Mouse (Mus musculus) G1E (cell line): ENCODE measurements around the gene Slc10a3.

Experiments
- CTCF ChIP-seq: IDR thresholded peaks from 2 replicates; pipeline ENCODE4 v1.5.1; 2012; ENCODE audit warnings: low read depth, low read length, inconsistent platforms, mixed read lengths
- GATA1 ChIP-seq: IDR thresholded peaks from 2 replicates; pipeline ENCODE4 v1.6.1; 2012; ENCODE audit warnings: borderline replicate concordance, low read length, inconsistent platforms, mixed read lengths
- GATA2 ChIP-seq: IDR thresholded peaks from 2 replicates; pipeline ENCODE4 v1.6.1; 2012; ENCODE audit warnings: low read depth, low read length, inconsistent platforms, borderline replicate concordance
- POLR2AphosphoS5 ChIP-seq: IDR thresholded peaks from 2 replicates; pipeline ENCODE4 v1.6.1; 2012; ENCODE audit warnings: low read depth, low read length, inconsistent platforms; ENCODE audit not compliant: insufficient replicate concordance
- TAL1 ChIP-seq: conservative IDR thresholded peaks from 2 replicates; pipeline ENCODE4 v1.6.1; 2012; ENCODE audit warnings: low read depth, low read length, inconsistent platforms, mixed read lengths

GRCm38 (mm10) chrX:74359171-74359570 is 14.0 kb downstream of the Slc10a3 start:
- TF ChIP-seq CTCF: no peak
- TF ChIP-seq TAL1: no peak
- no peak for TF ChIP-seq GATA1
- TF ChIP-seq POLR2AphosphoS5: no peak
- no peak for TF ChIP-seq GATA2
